Mouse (Mus musculus) testis, adult 2 months (tissue): ENCODE data around the gene Ethe1.

Experiments
- CTCF ChIP-seq: fragments of 200-500 bp; IDR thresholded peaks from 2 replicates; pipeline ENCODE4 v1.5.1; 2012; ENCODE audit warnings: low read depth, mild to moderate bottlenecking, inconsistent platforms, low read length, moderate library complexity; ENCODE audit not compliant: control insufficient read depth, insufficient read depth, insufficient replicate concordance
- POLR2A ChIP-seq: fragments of 200-500 bp; IDR thresholded peaks from 2 replicates; pipeline ENCODE4 v1.6.1; 2012; ENCODE audit warnings: low read depth, mild to moderate bottlenecking, inconsistent platforms, low read length, moderate library complexity; ENCODE audit not compliant: control insufficient read depth

DNA sequence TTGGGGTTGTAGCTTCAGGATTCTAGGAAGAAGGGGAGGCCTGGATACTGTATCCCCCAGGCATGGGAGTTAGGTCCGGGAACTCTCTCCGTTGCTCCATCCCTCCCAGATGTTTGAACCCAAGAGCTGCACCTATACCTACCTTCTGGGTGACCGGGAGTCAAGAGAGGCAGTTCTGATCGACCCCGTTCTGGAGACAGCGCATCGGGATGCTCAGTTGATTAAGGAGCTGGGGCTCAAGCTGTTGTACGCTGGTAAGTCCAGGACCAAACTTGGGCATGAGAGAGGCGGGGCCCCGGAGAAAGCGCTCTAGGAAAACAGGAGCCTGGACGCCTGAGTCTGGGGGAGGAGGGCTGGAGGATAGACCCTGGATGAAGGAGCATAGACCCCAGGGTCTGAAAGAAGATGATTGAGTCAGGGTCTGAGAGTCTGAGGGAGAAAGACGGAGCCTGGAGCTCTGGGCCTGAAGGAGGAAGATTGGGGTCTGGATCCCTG is 7.0 kb downstream of the Ethe1 start:
- TF ChIP-seq CTCF (no peak), POLR2A (no peak)
